ENCODE assay signal across 8 mouse cellular contexts in genomic region chr7:65643861-65644421, GRCm38 (mm10). TPM values are rescaled to one million over a fixed set of nuclear protein-coding genes. Genes with fewer than 3 reads are reported as not detected.
DNase-seq lines count a peak whose midpoint lies in the region; ATAC-seq and TF ChIP-seq lines count a peak whose summit lies in the region.

No protein-coding gene starts in this region.

- H3K27ac ChIP-seq in heart, adult 2 months = no peak overlapping the region
- peak overlapping the region; percentile 37; the same call in 1 of the 2 replicates for H3K27ac ChIP-seq in forebrain, embryonic 10.5 days
- no peak overlapping the region for H3K27ac ChIP-seq in intestine, embryonic 15.5 days
- no peak overlapping the region for H3K27ac ChIP-seq in midbrain, embryonic 12.5 days (replicated peaks)
- H3K27ac ChIP-seq in thymus, adult 2 months (ENCODE audit: control insufficient read depth, insufficient read depth, low read length) = no peak overlapping the region

- 20% methylated on average over 6 of the region's 6 CpGs for WGBS in heart, adult 2 months
- WGBS in forebrain, embryonic 10.5 days = 46% methylated on average over 6 of the region's 6 CpGs
- WGBS in intestine, embryonic 15.5 days = 33% methylated on average over 6 of the region's 6 CpGs
- WGBS in midbrain, embryonic 12.5 days = 33% methylated on average over 6 of the region's 6 CpGs
- WGBS in thymus, adult 2 months = 48% methylated on average over 6 of the region's 6 CpGs

- DNase-seq in heart, adult 2 months = no peak
- DNase-seq in heart, postnatal 14 days = no peak
- DNase-seq in forebrain, embryonic 10.5 days (ENCODE audit: extremely low spot score, low spot score) = no peak
- no peak for DNase-seq in gastrocnemius, adult 18-20 months (ENCODE audit: low spot score)
- DNase-seq in urinary bladder, postnatal 25 days (ENCODE audit: low spot score) = no peak
- DNase-seq in thymus, adult 2 months = no peak

- TF ChIP-seq POLR2A in heart, adult 2 months (IDR thresholded peaks at IDR 0.05; ENCODE audit: insufficient read depth, low read depth, low read length) = no peak
- TF ChIP-seq POLR2A in thymus, adult 2 months (IDR thresholded peaks at IDR 0.05; ENCODE audit: control insufficient read depth, extremely low read depth, insufficient read depth, low read length, poor library complexity) = no peak

- no peaks in the 10 kb centered on the region; the same call in 1 of the 2 replicates for H3K36me3 ChIP-seq in heart, adult 2 months (ENCODE audit: control insufficient read depth, insufficient read depth, low read length)
- peaks cover 17% of the 10 kb centered on the region for H3K36me3 ChIP-seq in forebrain, embryonic 10.5 days (replicated peaks)
- 0 out of 2 replicates have a peak, but pooled peaks cover 3% of the 10 kb centered on the region for H3K36me3 ChIP-seq in intestine, embryonic 15.5 days
- 0 out of 2 replicates have a peak, but pooled peaks cover 5% of the 10 kb centered on the region for H3K36me3 ChIP-seq in midbrain, embryonic 12.5 days
- no peaks in the 10 kb centered on the region for H3K36me3 ChIP-seq in thymus, adult 2 months (ENCODE audit: control insufficient read depth, insufficient read depth, low read length)

- H3K27me3 ChIP-seq in heart, adult 2 months (ENCODE audit: control insufficient read depth, insufficient read depth, low read length) = no peaks in the 10 kb centered on the region
- peaks cover 23% of the 10 kb centered on the region for H3K27me3 ChIP-seq in forebrain, embryonic 10.5 days (ENCODE audit: poor library complexity, severe bottlenecking)
- no peaks in the 10 kb centered on the region for H3K27me3 ChIP-seq in intestine, embryonic 15.5 days (replicated peaks)
- H3K27me3 ChIP-seq in midbrain, embryonic 12.5 days = peaks cover 14% of the 10 kb centered on the region
- no peaks in the 10 kb centered on the region for H3K27me3 ChIP-seq in thymus, adult 2 months (ENCODE audit: control insufficient read depth, insufficient read depth, low read length)

- H3K4me3 ChIP-seq in heart, adult 2 months = peak overlapping the region; percentile 81
- peak overlapping the region; percentile 73 for H3K4me3 ChIP-seq in forebrain, embryonic 10.5 days
- H3K4me3 ChIP-seq in intestine, embryonic 15.5 days (replicated peaks) = peak overlapping the region; percentile 70
- peak overlapping the region; percentile 60 for H3K4me3 ChIP-seq in midbrain, embryonic 12.5 days
- no peak overlapping the region for H3K4me3 ChIP-seq in thymus, adult 2 months (ENCODE audit: control insufficient read depth, insufficient read depth, low read length)

- peaks cover 2% of the 10 kb centered on the region; the same call in 1 of the 2 replicates for H3K4me1 ChIP-seq in heart, adult 2 months (ENCODE audit: control insufficient read depth, insufficient read depth, low read length)
- H3K4me1 ChIP-seq in forebrain, embryonic 10.5 days = peaks cover 22% of the 10 kb centered on the region
- H3K4me1 ChIP-seq in intestine, embryonic 15.5 days (replicated peaks) = 0 out of 2 replicates have a peak, but pooled peaks cover 3% of the 10 kb centered on the region
- 0 out of 2 replicates have a peak, but pooled peaks cover 5% of the 10 kb centered on the region for H3K4me1 ChIP-seq in midbrain, embryonic 12.5 days
- H3K4me1 ChIP-seq in thymus, adult 2 months (replicated peaks; ENCODE audit: control insufficient read depth, insufficient read depth, low read length) = peaks cover 4% of the 10 kb centered on the region

- TF ChIP-seq CTCF in heart, adult 2 months (IDR thresholded peaks at IDR 0.05) = no peak
- no peak for TF ChIP-seq CTCF in thymus, adult 2 months (IDR thresholded peaks at IDR 0.05; ENCODE audit: borderline replicate concordance, control insufficient read depth, extremely low read depth, insufficient read depth, low read length, poor library complexity)

- no peak for TF ChIP-seq EP300 in heart, adult 2 months (IDR thresholded peaks at IDR 0.05; ENCODE audit: insufficient read depth, low read depth, low read length)

- no peaks in the 10 kb centered on the region for H3K79me2 ChIP-seq in heart, adult 2 months (replicated peaks; ENCODE audit: control insufficient read depth, insufficient read depth, low read length)

- H3K4me2 ChIP-seq in intestine, embryonic 15.5 days (replicated peaks) = peak overlapping the region; percentile 89
- peak overlapping the region; percentile 65 for H3K4me2 ChIP-seq in midbrain, embryonic 12.5 days (replicated peaks)

- intact Hi-C loops in heart, adult 2 months (cut with DNase I) = loop anchor here (5.0 to 10.0 kb wide), 2 partner anchors 48 to 329 kb away; partner anchors contain the start of gene Tm2d3
- intact Hi-C loops in heart, postnatal 14 days (cut with DNase I) = loop anchor here (5.0 kb wide), 3 partner anchors 187 to 432 kb away; no protein-coding TSS in a partner anchor

- H3K9me3 ChIP-seq in forebrain, embryonic 10.5 days = no peaks in the 10 kb centered on the region; the same call in 1 of the 2 replicates
- no peaks in the 10 kb centered on the region for H3K9me3 ChIP-seq in intestine, embryonic 15.5 days
- no peaks in the 10 kb centered on the region for H3K9me3 ChIP-seq in midbrain, embryonic 12.5 days

- no peak overlapping the region for H3K9ac ChIP-seq in heart, adult 2 months (ENCODE audit: low read depth, low read length)
- no peak overlapping the region for H3K9ac ChIP-seq in intestine, embryonic 15.5 days
- H3K9ac ChIP-seq in midbrain, embryonic 12.5 days (replicated peaks) = no peak overlapping the region; the same call in 1 of the 2 replicates

- ATAC-seq in intestine, embryonic 15.5 days = peak; percentile 0; the same call in 1 of the 2 replicates
- ATAC-seq in midbrain, embryonic 12.5 days (ENCODE audit: low FRiP score, low read depth) = peak; percentile 17; the same call in 1 of the 2 replicates

RNA-seq across cellular contexts. Expression of gene Tarsl2, which starts 0.8 kb away (rescaled TPM):
- total RNA-seq in heart, adult 2 months (2021) = 10 to 100 TPM; 29.8 to 33.4 TPM
- polyA plus RNA-seq in heart, adult 2 months (2012; rRNA removed) = 9.8 and 16.3 TPM in 2 replicates
- total RNA-seq in heart, postnatal 14 days (2021) = 10 to 100 TPM; 26.8 to 27.6 TPM
- polyA plus RNA-seq in forebrain, embryonic 10.5 days (2016; fragmentation: Nextera tagmentation; extraction: Ambion mirVana) = 7.6 and 8.8 TPM in 2 replicates
- polyA plus RNA-seq in intestine, embryonic 15.5 days (2015; fragmentation: Nextera tagmentation; extraction: Ambion mirVana) = 7.6 and 8.0 TPM in 2 replicates
- 11.6 and 11.8 TPM in 2 replicates for polyA plus RNA-seq in midbrain, embryonic 12.5 days (2016; fragmentation: Nextera tagmentation; extraction: Ambion mirVana)
- 10 to 100 TPM; 60.7 to 62.2 TPM for total RNA-seq in gastrocnemius, adult 18-20 months (2021)
- polyA plus RNA-seq in thymus, adult 2 months (2012; rRNA removed) = 4.2 and 4.8 TPM in 2 replicates

RNA-seq across cellular contexts. Expression of gene Tm2d3, which starts 47.0 kb away (rescaled TPM):
- total RNA-seq in heart, adult 2 months (2021) = 10 to 100 TPM; 21.2 to 24.0 TPM
- polyA plus RNA-seq in heart, adult 2 months (2012; rRNA removed) = 51.2 and 90.8 TPM in 2 replicates
- total RNA-seq in heart, postnatal 14 days (2021) = 10 to 100 TPM; 17.7 to 18.4 TPM
- 77.9 and 80.0 TPM in 2 replicates for polyA plus RNA-seq in forebrain, embryonic 10.5 days (2016; fragmentation: Nextera tagmentation; extraction: Ambion mirVana)
- polyA plus RNA-seq in intestine, embryonic 15.5 days (2015; fragmentation: Nextera tagmentation; extraction: Ambion mirVana) = 79.2 and 88.1 TPM in 2 replicates
- 67.0 and 71.1 TPM in 2 replicates for polyA plus RNA-seq in midbrain, embryonic 12.5 days (2016; fragmentation: Nextera tagmentation; extraction: Ambion mirVana)
- total RNA-seq in gastrocnemius, adult 18-20 months (2021) = 10 to 100 TPM in 1 of 2 experiments, 1 to 10 TPM in 1; 9.7 to 13.5 TPM
- polyA plus RNA-seq in thymus, adult 2 months (2012; rRNA removed) = 104 and 117 TPM in 2 replicates
